Comparison of ENCODE assay signal across 12 mouse cellular contexts in genomic region chr17:4177485-4178150, GRCm38 (mm10).
A peak's percentile ranks its signal among the peaks of the same experiment; 100 is the strongest.
DNase-seq lines count a peak whose midpoint lies in the region; ATAC-seq lines count a peak whose summit lies in the region.
"Had no signal": no experiment of that assay in that cellular context is flagged by ENCODE, and none has a peak within 500 bp of the region (broad histone marks: within the 10 kb centered on the region; RNA-seq: fewer than 3 reads in every experiment).

No protein-coding gene starts in this region.

- no peak overlapping the region for H3K9ac ChIP-seq in embryonic facial prominence, embryonic 14.5 days (ENCODE audit: low read depth, low read length)
- no peak overlapping the region for H3K9ac ChIP-seq in hindbrain, embryonic 16.5 days (ENCODE audit: low read depth, low read length)

- H3K4me3 ChIP-seq in embryonic facial prominence, embryonic 14.5 days (ENCODE audit: low read depth, low read length): no peak overlapping the region
- no peak overlapping the region for H3K4me3 ChIP-seq in hindbrain, embryonic 16.5 days (ENCODE audit: low read length)

- no peak overlapping the region for H3K27ac ChIP-seq in embryonic facial prominence, embryonic 14.5 days (replicated peaks; ENCODE audit: low read depth, low read length)
- no peak overlapping the region for H3K27ac ChIP-seq in hindbrain, embryonic 16.5 days (ENCODE audit: low read depth, low read length)

- DNase-seq in kidney, adult 18-20 months: peak; percentile 12
- DNase-seq in kidney, postnatal 4 days: no peak
- DNase-seq in embryonic facial prominence, embryonic 14.5 days (ENCODE audit: low spot score): peak; percentile 37
- peak; percentile 12 for DNase-seq in mesoderm, embryonic 11.5 days (ENCODE audit: low read depth, low spot score)
- no peak for DNase-seq in right cerebral cortex, postnatal 25 days
- DNase-seq in layer of hippocampus, adult 9-11 months: no peak
- DNase-seq: cerebellum, postnatal 25 days; heart, adult 18-20 months; layer of hippocampus, postnatal 36 days; liver had no signal

- H3K9me3 ChIP-seq in embryonic facial prominence, embryonic 14.5 days (ENCODE audit: control insufficient read depth, low read length): no peaks in the 10 kb centered on the region
- H3K9me3 ChIP-seq in hindbrain, embryonic 16.5 days (ENCODE audit: control insufficient read depth, low read length): no peaks in the 10 kb centered on the region

- no peaks in the 10 kb centered on the region for H3K27me3 ChIP-seq in embryonic facial prominence, embryonic 14.5 days (replicated peaks; ENCODE audit: control insufficient read depth, insufficient read depth, low read length)
- H3K27me3 ChIP-seq in hindbrain, embryonic 16.5 days (replicated peaks; ENCODE audit: control insufficient read depth, insufficient read depth, low read length): no peaks in the 10 kb centered on the region

- H3K36me3 ChIP-seq in embryonic facial prominence, embryonic 14.5 days (ENCODE audit: control insufficient read depth, insufficient read depth, low read length): no peaks in the 10 kb centered on the region
- no peaks in the 10 kb centered on the region for H3K36me3 ChIP-seq in hindbrain, embryonic 16.5 days (ENCODE audit: control insufficient read depth, insufficient read depth, low read length)

- WGBS in embryonic facial prominence, embryonic 14.5 days: 35% methylated on average over 9 of the region's 9 CpGs
- WGBS in hindbrain, embryonic 16.5 days: 28% methylated on average over 9 of the region's 9 CpGs

- peaks cover 13% of the 10 kb centered on the region for H3K4me1 ChIP-seq in embryonic facial prominence, embryonic 14.5 days (ENCODE audit: control insufficient read depth, insufficient read depth, low read length)
- H3K4me1 ChIP-seq in hindbrain, embryonic 16.5 days (ENCODE audit: control insufficient read depth, insufficient read depth, low read depth, low read length): no peaks in the 10 kb centered on the region

- no peak overlapping the region for H3K4me2 ChIP-seq in embryonic facial prominence, embryonic 14.5 days (ENCODE audit: low read depth, low read length)
- H3K4me2 ChIP-seq in hindbrain, embryonic 16.5 days (ENCODE audit: low read length): no peak overlapping the region

- ATAC-seq in embryonic facial prominence, embryonic 14.5 days (ENCODE audit: low read depth): no peak
- peak; percentile 27; the same call in 1 of the 2 replicates for ATAC-seq in hindbrain, embryonic 16.5 days
- ATAC-seq in CD4-positive, CD25-positive, alpha-beta regulatory T cell, adult 4 months: no peak

Comparison
In these comparisons a context has a peak if more than half of its experiments do, and no peak if none do; other contexts are left out.
1. DNase-seq: peak in kidney, adult 18-20 months (single experiment), embryonic facial prominence, embryonic 14.5 days (single experiment) and mesoderm, embryonic 11.5 days (single experiment); none in kidney, postnatal 4 days (0 of 2), right cerebral cortex, postnatal 25 days (single experiment) and layer of hippocampus, adult 9-11 months (single experiment).